Mouse (Mus musculus): ENCODE data around the gene Nfkb1.

GRCm38 (mm10) chr3:135567888-135568287 is 123.5 kb downstream of the Nfkb1 start:
- no peak for TF ChIP-seq EP300 (IDR thresholded peaks at IDR 0.05; ENCODE audit: low read depth)
- no peak for TF ChIP-seq CTCF (IDR thresholded peaks at IDR 0.05; ENCODE audit: low read depth)
